In the genomic region with DNA sequence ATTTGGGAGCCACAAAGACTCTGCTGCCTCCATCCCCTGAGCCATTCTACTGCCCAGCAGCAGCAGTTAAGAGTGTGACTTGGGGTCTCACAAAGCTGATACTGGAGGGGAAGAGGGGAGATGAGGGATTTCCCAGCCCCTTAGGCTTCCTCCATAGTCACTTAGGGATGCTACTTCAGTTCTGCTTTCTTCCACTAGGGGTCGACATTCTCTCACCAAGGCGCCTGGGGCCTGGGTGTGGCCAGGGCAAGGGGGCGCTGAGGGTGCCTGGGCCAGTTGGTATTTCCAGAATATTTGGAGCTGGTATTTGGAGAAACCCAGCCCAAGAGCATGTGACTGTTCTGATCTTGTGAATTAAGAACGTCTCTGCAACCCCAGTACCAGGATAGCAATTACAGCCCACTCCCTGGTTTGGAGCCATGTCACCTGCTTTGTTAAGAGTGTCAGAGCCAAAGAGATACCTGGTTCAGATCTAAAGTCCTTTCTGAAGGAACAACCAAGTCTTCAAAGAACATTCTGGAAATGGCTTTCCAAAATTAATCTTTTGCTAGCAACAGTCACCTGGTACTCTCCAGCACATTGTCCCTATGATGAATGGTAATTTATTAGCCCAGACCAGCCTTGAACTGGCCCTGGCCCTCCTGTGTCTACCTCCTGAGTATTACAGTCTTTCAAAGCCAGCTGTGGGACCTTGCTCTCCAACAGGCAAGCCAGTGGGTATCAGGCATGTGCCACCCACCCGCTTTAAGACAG, we compare ENCODE assay signal across 9 mouse cellular contexts. TPM values are rescaled to one million over a fixed set of nuclear protein-coding genes. Genes with fewer than 3 reads are reported as not detected.
DNase-seq lines count a peak whose midpoint lies in the region; ATAC-seq lines count a peak whose summit lies in the region.
"Had no signal": no experiment of that assay in that cellular context is flagged by ENCODE, and none has a peak within 500 bp of the region (broad histone marks: within the 10 kb centered on the region; RNA-seq: fewer than 3 reads in every experiment).

No protein-coding gene starts in this region.

- no peak for ATAC-seq in forebrain, embryonic 11.5 days (replicated peaks; ENCODE audit: low FRiP score)
- no peak for ATAC-seq in forebrain, embryonic 12.5 days (ENCODE audit: low FRiP score)
- ATAC-seq in heart, embryonic 16.5 days (replicated peaks; ENCODE audit: extremely low read depth, insufficient read depth, low FRiP score) = no peak
- ATAC-seq: Patski had no signal

- H3K9me3 ChIP-seq in forebrain, embryonic 11.5 days (ENCODE audit: control insufficient read depth, low read length) = no peaks in the 10 kb centered on the region
- H3K9me3 ChIP-seq in forebrain, embryonic 12.5 days = no peaks in the 10 kb centered on the region
- H3K9me3 ChIP-seq in heart, embryonic 16.5 days (replicated peaks; ENCODE audit: control insufficient read depth, low read length) = no peaks in the 10 kb centered on the region

- H3K27me3 ChIP-seq in forebrain, embryonic 11.5 days (ENCODE audit: control insufficient read depth, insufficient read depth, low read length) = no peaks in the 10 kb centered on the region
- H3K27me3 ChIP-seq in forebrain, embryonic 12.5 days = no peaks in the 10 kb centered on the region
- H3K27me3 ChIP-seq in heart, embryonic 16.5 days (ENCODE audit: control insufficient read depth, insufficient read depth, low read length) = no peaks in the 10 kb centered on the region
- H3K27me3 ChIP-seq: Patski had no signal

- no peak overlapping the region for H3K27ac ChIP-seq in forebrain, embryonic 11.5 days (ENCODE audit: low read depth, low read length)
- H3K27ac ChIP-seq in forebrain, embryonic 12.5 days = no peak overlapping the region
- peak overlapping the region; percentile 64 for H3K27ac ChIP-seq in heart, embryonic 16.5 days (ENCODE audit: low read length)

- H3K9ac ChIP-seq in forebrain, embryonic 11.5 days (ENCODE audit: low read length) = no peak overlapping the region
- H3K9ac ChIP-seq in forebrain, embryonic 12.5 days = no peak overlapping the region
- H3K9ac ChIP-seq in heart, embryonic 16.5 days (ENCODE audit: low read length) = no peak overlapping the region

- H3K36me3 ChIP-seq in forebrain, embryonic 11.5 days (ENCODE audit: control insufficient read depth, insufficient read depth, low read length) = no peaks in the 10 kb centered on the region; the same call in 1 of the 2 replicates
- peaks cover 38% of the 10 kb centered on the region for H3K36me3 ChIP-seq in forebrain, embryonic 12.5 days (replicated peaks)
- peaks cover 33% of the 10 kb centered on the region for H3K36me3 ChIP-seq in heart, embryonic 16.5 days (ENCODE audit: control insufficient read depth, insufficient read depth)

- no peak overlapping the region for H3K4me3 ChIP-seq in forebrain, embryonic 11.5 days (ENCODE audit: low read depth, low read length)
- H3K4me3 ChIP-seq in forebrain, embryonic 12.5 days (replicated peaks) = no peak overlapping the region
- H3K4me3 ChIP-seq in heart, embryonic 16.5 days (ENCODE audit: low read length) = no peak overlapping the region

- WGBS in forebrain, embryonic 11.5 days = 29% methylated on average over 5 of the region's 5 CpGs
- 30% methylated on average over 5 of the region's 5 CpGs for WGBS in forebrain, embryonic 12.5 days
- WGBS in heart, embryonic 16.5 days = 31% methylated on average over 5 of the region's 5 CpGs

- no peaks in the 10 kb centered on the region for H3K4me1 ChIP-seq in forebrain, embryonic 11.5 days (replicated peaks; ENCODE audit: control insufficient read depth, insufficient read depth, low read length)
- no peaks in the 10 kb centered on the region for H3K4me1 ChIP-seq in forebrain, embryonic 12.5 days
- H3K4me1 ChIP-seq in heart, embryonic 16.5 days (ENCODE audit: control insufficient read depth, insufficient read depth, low read length) = peaks cover 16% of the 10 kb centered on the region

- peak; percentile 71 for DNase-seq in forebrain, embryonic 11.5 days (ENCODE audit: low spot score)
- DNase-seq in adrenal gland, adult (ENCODE audit: inconsistent age in 2 of 2, low spot score in 1 of 2) = peak; percentile 57 to 92
- DNase-seq in embryo, embryonic 10 days (ENCODE audit: low spot score) = peak; percentile 80
- DNase-seq in layer of hippocampus, adult 9-11 months = peak; percentile 53
- peak; percentile 80 for DNase-seq in lung, postnatal 10 days
- DNase-seq in retina, postnatal 7 days (ENCODE audit: low read depth, low spot score) = peak; percentile 33

- no peak overlapping the region for H3K4me2 ChIP-seq in forebrain, embryonic 11.5 days (ENCODE audit: low read depth, low read length, severe bottlenecking)
- no peak overlapping the region for H3K4me2 ChIP-seq in forebrain, embryonic 12.5 days
- H3K4me2 ChIP-seq in heart, embryonic 16.5 days (ENCODE audit: low read depth, low read length) = no peak overlapping the region

RNA-seq across cellular contexts. Expression of gene Usp20, which starts 42.7 kb away (rescaled TPM):
- 17.7 and 21.3 TPM in 2 replicates for polyA plus RNA-seq in forebrain, embryonic 11.5 days (2014; fragmentation: Nextera tagmentation; extraction: Ambion mirVana)
- 29.5 and 30.6 TPM in 2 replicates for polyA plus RNA-seq in forebrain, embryonic 12.5 days (2016; fragmentation: Nextera tagmentation; extraction: Ambion mirVana)
- 41.7 and 49.3 TPM in 2 replicates for polyA plus RNA-seq in heart, embryonic 16.5 days (2015; fragmentation: Nextera tagmentation; extraction: Ambion mirVana)

RNA-seq across cellular contexts. Expression of gene BC005624, which starts 42.8 kb away (rescaled TPM):
- 59.7 and 63.6 TPM in 2 replicates for polyA plus RNA-seq in forebrain, embryonic 11.5 days (2014; fragmentation: Nextera tagmentation; extraction: Ambion mirVana)
- 66.6 and 70.5 TPM in 2 replicates for polyA plus RNA-seq in forebrain, embryonic 12.5 days (2016; fragmentation: Nextera tagmentation; extraction: Ambion mirVana)
- polyA plus RNA-seq in heart, embryonic 16.5 days (2015; fragmentation: Nextera tagmentation; extraction: Ambion mirVana) = 38.1 and 42.5 TPM in 2 replicates

RNA-seq across cellular contexts. Expression of gene Tor1a, which starts 57.1 kb away (rescaled TPM):
- polyA plus RNA-seq in forebrain, embryonic 11.5 days (2014; fragmentation: Nextera tagmentation; extraction: Ambion mirVana) = 85.1 and 95.9 TPM in 2 replicates
- polyA plus RNA-seq in forebrain, embryonic 12.5 days (2016; fragmentation: Nextera tagmentation; extraction: Ambion mirVana) = 85.4 and 86.1 TPM in 2 replicates
- polyA plus RNA-seq in heart, embryonic 16.5 days (2015; fragmentation: Nextera tagmentation; extraction: Ambion mirVana) = 50.9 and 53.0 TPM in 2 replicates
